Mouse (Mus musculus): ENCODE data around the gene Setd1b. TPM values are rescaled to one million over a fixed set of nuclear protein-coding genes. Genes with fewer than 3 reads are reported as not detected.

Setd1b gene
- total and polyA plus RNA-seq, 2 experiments from 2014 or later, result 5.9 to 8.8 TPM

DNA sequence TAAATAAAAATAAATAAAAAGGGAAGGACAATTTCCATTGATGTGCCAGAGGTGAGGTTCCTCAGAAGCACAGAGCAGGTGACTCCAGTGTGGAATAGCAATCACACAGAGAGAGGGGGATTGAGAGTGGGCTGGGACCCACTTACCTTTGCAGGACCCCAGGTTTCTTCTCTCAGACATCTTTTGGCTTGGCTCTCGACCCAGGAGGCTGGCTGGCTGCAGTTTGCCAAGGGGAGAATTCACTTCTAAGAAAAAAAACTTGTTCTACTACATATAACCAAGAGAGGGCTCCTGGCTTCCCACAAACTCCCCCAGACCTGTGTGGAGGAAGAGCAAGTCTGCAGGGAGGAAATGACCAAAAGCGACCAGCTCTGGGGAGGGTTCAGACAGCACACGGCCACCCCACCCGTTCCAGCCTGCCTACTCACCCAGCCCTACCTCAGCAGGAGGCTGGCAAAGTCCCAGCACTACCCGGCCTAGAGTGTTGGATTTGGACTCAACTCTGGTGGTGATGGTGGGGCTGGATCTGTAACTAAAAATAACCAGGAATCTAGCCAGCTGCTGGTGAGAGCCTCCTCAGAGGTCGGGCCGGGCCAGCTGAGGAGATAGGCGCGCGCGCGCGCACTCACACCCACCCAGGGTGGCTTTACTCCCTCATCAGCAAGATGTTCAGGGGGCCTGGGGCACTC lies 7.7 kb upstream of the Setd1b start:
- Histone ChIP-seq H3K36me3 (ENCODE audit: insufficient read depth, low read length) (no peaks in the 10 kb centered on the region), H3K27ac (ENCODE audit: low read depth, low read length) (peak overlapping the region; percentile 99), H3K27me3 (ENCODE audit: insufficient read depth, low read length) (no peaks in the 10 kb centered on the region), H3K4me1 (ENCODE audit: insufficient read depth, low read length) (peaks cover 23% of the 10 kb centered on the region), H3K4me3 (ENCODE audit: low read depth, low read length) (peak overlapping the region; percentile 91; the same call in 1 of the 2 replicates), H3K4me2 (ENCODE audit: low read depth, low read length, poor library complexity, severe bottlenecking) (peak overlapping the region; percentile 99), H3K9ac (replicated peaks; ENCODE audit: low read length, poor library complexity, severe bottlenecking) (peak overlapping the region; percentile 97; the same call in 1 of the 2 replicates), H3K9me3 (ENCODE audit: low read length) (no peaks in the 10 kb centered on the region)
- TF ChIP-seq CTCF (IDR thresholded peaks at IDR 0.05), result no peak
- ATAC-seq (ENCODE audit: low FRiP score) (no peak), DNase-seq (ENCODE audit: low spot score) (peak; percentile 31)
- 18% methylated on average over 13 of the region's 13 CpGs for WGBS

GRCm38 (mm10) chr5:123134875-123135382 lies 7.1 kb upstream of the Setd1b start:
- no peak for ATAC-seq (ENCODE audit: low FRiP score)
- Histone ChIP-seq H3K27ac (ENCODE audit: low read depth, low read length) (peak overlapping the region; percentile 99), H3K36me3 (ENCODE audit: insufficient read depth, low read length) (no peaks in the 10 kb centered on the region), H3K9me3 (ENCODE audit: low read length) (no peaks in the 10 kb centered on the region), H3K4me1 (ENCODE audit: insufficient read depth, low read length) (peaks cover 23% of the 10 kb centered on the region), H3K4me2 (ENCODE audit: low read depth, low read length, poor library complexity, severe bottlenecking) (peak overlapping the region; percentile 99), H3K9ac (replicated peaks; ENCODE audit: low read length, poor library complexity, severe bottlenecking) (peak overlapping the region; percentile 97), H3K4me3 (ENCODE audit: low read depth, low read length) (peak overlapping the region; percentile 91; the same call in 1 of the 2 replicates), H3K27me3 (ENCODE audit: insufficient read depth, low read length) (no peaks in the 10 kb centered on the region)
- no peak for TF ChIP-seq CTCF (IDR thresholded peaks at IDR 0.05)
- 20% methylated on average over 8 of the region's 8 CpGs for WGBS
- no peak for DNase-seq (ENCODE audit: low spot score)

DNA sequence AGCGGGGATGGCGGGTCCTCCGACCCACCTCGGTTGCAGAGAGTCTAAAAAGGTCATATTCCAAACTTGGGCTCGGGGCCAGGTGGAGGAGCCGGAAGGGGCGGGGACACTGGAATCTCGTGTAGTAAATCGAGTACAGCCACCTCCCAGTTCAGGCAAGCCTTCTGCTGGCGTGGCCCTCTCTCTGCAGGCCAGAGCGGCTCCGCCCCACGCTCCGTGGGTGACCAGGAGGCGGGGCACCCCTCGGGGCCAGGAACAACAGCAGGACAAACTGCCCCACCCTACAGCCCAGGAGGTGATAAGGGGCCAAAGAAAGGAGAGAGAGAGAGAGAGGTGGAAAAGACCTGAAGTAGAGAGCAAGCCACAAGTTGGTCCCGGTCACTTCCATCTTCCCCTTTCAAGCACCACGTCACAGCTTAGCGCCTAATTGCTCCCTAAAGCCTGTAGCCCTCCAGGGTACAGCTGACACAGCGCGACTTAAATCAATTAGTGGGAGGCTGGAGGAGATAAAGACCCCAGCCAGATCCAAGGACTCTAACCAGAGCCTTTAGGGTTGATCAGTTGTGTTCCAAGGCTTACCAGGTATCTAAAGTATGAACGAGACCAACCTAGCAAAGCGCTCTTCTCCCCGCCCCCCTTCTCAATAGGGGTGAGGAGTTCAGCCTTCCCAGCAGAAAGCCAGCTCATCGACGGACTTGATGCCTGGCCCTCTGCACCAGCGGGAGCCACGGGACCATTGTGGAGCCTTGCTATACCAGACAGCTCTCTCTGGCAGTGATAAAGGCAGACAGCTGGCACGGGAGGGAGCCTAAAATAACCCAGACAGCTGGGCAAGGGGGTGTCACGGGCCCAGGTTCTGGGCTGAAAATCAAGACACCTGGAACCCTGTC lies 6.3 kb upstream of the Setd1b start:
- Histone ChIP-seq H3K4me3 (ENCODE audit: low read depth, low read length) (peak overlapping the region; percentile 91), H3K27ac (ENCODE audit: low read depth, low read length) (peak overlapping the region; percentile 99), H3K36me3 (ENCODE audit: insufficient read depth, low read length) (no peaks in the 10 kb centered on the region), H3K27me3 (ENCODE audit: insufficient read depth, low read length) (no peaks in the 10 kb centered on the region), H3K4me2 (ENCODE audit: low read depth, low read length, poor library complexity, severe bottlenecking) (peak overlapping the region; percentile 99), H3K9ac (replicated peaks; ENCODE audit: low read length, poor library complexity, severe bottlenecking) (peak overlapping the region; percentile 97), H3K4me1 (ENCODE audit: insufficient read depth, low read length) (peaks cover 23% of the 10 kb centered on the region), H3K9me3 (ENCODE audit: low read length) (no peaks in the 10 kb centered on the region)
- no peak for ATAC-seq (ENCODE audit: low FRiP score)
- no peak for TF ChIP-seq CTCF (IDR thresholded peaks at IDR 0.05)
- peak; percentile 66 for DNase-seq (ENCODE audit: low spot score)
- WGBS, result 3% methylated on average over 30 of the region's 30 CpGs

DNA sequence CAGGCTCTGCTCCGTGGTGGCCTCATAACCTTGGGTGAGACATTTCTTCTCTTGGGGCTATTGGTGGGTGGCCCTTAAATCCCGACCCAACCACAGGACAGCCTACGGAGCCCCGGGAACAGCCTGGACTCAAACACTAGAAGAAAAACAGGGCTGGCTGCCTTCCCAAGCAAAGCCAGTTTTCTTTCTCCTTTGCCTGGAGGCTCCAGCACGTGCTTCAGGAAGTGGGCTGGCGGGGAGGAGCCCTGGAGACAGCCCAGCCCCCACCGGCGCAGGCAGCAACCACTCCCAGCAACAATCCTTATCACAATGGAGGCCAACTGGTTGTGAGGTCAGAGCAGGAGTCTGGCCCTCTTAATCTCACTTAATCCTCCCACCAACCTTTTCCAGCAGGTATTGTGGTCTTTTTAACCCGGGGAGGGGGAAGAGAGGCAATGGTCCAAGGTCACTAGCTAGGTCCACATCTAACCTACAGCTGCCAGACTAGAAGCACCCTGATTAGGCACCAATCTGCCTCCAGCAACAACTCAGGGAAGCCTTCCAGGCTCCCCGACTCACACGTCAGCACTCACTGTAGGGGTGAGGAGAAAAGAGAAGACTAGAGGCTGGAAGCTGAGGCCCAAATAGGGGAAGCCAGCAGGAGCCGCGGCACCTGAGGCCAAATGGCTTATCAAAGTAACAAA lies 5.5 kb upstream of the Setd1b start:
- Histone ChIP-seq H3K9me3 (ENCODE audit: low read length) (no peaks in the 10 kb centered on the region), H3K27ac (ENCODE audit: low read depth, low read length) (peak overlapping the region; percentile 99), H3K36me3 (ENCODE audit: insufficient read depth, low read length) (no peaks in the 10 kb centered on the region), H3K4me3 (ENCODE audit: low read depth, low read length) (peak overlapping the region; percentile 91), H3K4me1 (ENCODE audit: insufficient read depth, low read length) (peaks cover 21% of the 10 kb centered on the region), H3K4me2 (ENCODE audit: low read depth, low read length, poor library complexity, severe bottlenecking) (peak overlapping the region; percentile 99), H3K9ac (replicated peaks; ENCODE audit: low read length, poor library complexity, severe bottlenecking) (peak overlapping the region; percentile 97), H3K27me3 (ENCODE audit: insufficient read depth, low read length) (no peaks in the 10 kb centered on the region)
- WGBS, result under 1% methylated on average over 13 of the region's 13 CpGs
- DNase-seq (ENCODE audit: low spot score) (peak; percentile 85), ATAC-seq (ENCODE audit: low FRiP score) (no peak)
- no peak for TF ChIP-seq CTCF (IDR thresholded peaks at IDR 0.05)

DNA sequence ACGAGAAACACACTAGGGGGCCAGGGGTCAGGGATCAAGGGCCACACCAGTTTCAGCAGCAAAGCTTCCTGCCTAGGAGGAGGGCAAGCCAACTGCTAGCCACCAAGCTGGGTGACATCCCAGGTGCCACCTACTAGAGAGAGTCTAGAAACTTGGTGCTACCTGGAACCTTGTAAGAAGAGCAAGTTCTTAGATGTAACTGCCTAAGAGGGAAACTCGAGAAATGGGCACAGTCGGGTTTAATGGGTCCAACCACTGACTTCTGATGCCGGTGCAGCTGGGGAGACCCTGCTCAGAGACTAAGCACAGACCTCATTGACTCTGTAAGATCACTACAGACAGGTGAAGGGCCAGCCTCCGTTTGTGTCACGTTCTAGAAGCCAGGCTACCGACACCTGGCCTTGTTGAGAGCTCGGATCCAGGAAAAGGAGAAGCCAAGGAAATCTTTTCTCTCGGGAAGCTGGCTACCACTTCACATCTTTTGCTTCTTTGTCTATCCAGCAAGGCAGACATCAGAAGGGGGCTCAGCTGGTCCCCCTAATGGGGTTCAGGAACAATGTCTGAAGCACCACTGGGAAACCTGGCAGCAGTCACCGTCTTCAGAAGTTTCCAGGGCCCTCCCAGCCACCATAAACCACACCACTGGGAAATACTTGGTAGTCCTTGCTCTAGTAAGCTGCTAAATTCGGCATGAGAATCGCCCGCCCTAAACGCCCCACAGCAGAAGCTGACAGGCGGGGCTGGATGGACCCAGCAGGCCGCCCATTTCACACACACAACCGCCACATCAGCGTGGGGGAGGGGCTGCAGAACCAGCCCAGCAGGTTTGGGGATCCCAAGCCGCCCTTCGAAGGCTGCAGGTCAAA lies 4.7 kb upstream of the Setd1b start:
- peak overlapping the region; percentile 97 for H3K9ac ChIP-seq (replicated peaks; ENCODE audit: low read length, poor library complexity, severe bottlenecking)
- H3K4me3 ChIP-seq (ENCODE audit: low read depth, low read length), result peak overlapping the region; percentile 91
- peak; percentile 74 for DNase-seq (ENCODE audit: low spot score)
- no peaks in the 10 kb centered on the region for H3K36me3 ChIP-seq (ENCODE audit: insufficient read depth, low read length)
- no peaks in the 10 kb centered on the region for H3K9me3 ChIP-seq (ENCODE audit: low read length)
- H3K27me3 ChIP-seq (ENCODE audit: insufficient read depth, low read length), result no peaks in the 10 kb centered on the region
- TF ChIP-seq CTCF (IDR thresholded peaks at IDR 0.05), result no peak
- peaks cover 21% of the 10 kb centered on the region for H3K4me1 ChIP-seq (ENCODE audit: insufficient read depth, low read length)
- H3K4me2 ChIP-seq (ENCODE audit: low read depth, low read length, poor library complexity, severe bottlenecking), result peak overlapping the region; percentile 99
- H3K27ac ChIP-seq (ENCODE audit: low read depth, low read length), result peak overlapping the region; percentile 99
- 1% methylated on average over 20 of the region's 20 CpGs for WGBS
- ATAC-seq (ENCODE audit: low FRiP score), result no peak
